Mouse (Mus musculus) lung, postnatal 4 days (tissue): ENCODE data around the gene Dohh.
A peak's percentile ranks its signal among the peaks of the same experiment; 100 is the strongest.

ENCODE experiments used
- DNase-seq, 2 experiments: peaks; one replicate each; pipeline ENCODE4 v3.0.0; 2021

Dohh gene

GRCm38 (mm10) chr10:81405588-81406201 lies 21.5 kb downstream of the Dohh start:
- peak in 1 of 2 experiments; percentile 80 for DNase-seq

GRCm38 (mm10) chr10:81406504-81407440 lies 22.5 kb downstream of the Dohh start:
- no peak for DNase-seq

- DNase-seq: peak; percentile 90
These were observed 23.6 kb downstream of the Dohh start for GRCm38 (mm10) chr10:81407539-81408423.

GRCm38 (mm10) chr10:81408424-81408729 lies 24.1 kb downstream of the Dohh start:
- DNase-seq: no peak

GRCm38 (mm10) chr10:81408871-81409291 lies 24.7 kb downstream of the Dohh start:
- peak; percentile 94 to 96 for DNase-seq

GRCm38 (mm10) chr10:81409330-81409729 lies 25.1 kb downstream of the Dohh start:
- DNase-seq: no peak

- no peak for DNase-seq
These were observed 26.1 kb downstream of the Dohh start for GRCm38 (mm10) chr10:81410350-81410749.

- no peak for DNase-seq
These were observed 26.8 kb downstream of the Dohh start for GRCm38 (mm10) chr10:81410981-81411380.

GRCm38 (mm10) chr10:81411471-81412400 lies 27.5 kb downstream of the Dohh start:
- DNase-seq: peak; percentile 80 to 91

GRCm38 (mm10) chr10:81412586-81413309 lies 28.5 kb downstream of the Dohh start:
- no peak for DNase-seq

GRCm38 (mm10) chr10:81413310-81414261 lies 29.4 kb downstream of the Dohh start:
- DNase-seq: peak; percentile 90 to 93

GRCm38 (mm10) chr10:81414682-81415081 lies 30.5 kb downstream of the Dohh start:
- DNase-seq: peak in 1 of 2 experiments; percentile 57

- DNase-seq: no peak
These were observed 30.9 kb downstream of the Dohh start for GRCm38 (mm10) chr10:81415146-81415545.

GRCm38 (mm10) chr10:81415549-81416310 lies 31.5 kb downstream of the Dohh start:
- no peak for DNase-seq

- peak; percentile 86 to 93 for DNase-seq
These were observed 32.5 kb downstream of the Dohh start for GRCm38 (mm10) chr10:81416581-81417226.

GRCm38 (mm10) chr10:81417227-81418215 lies 33.3 kb downstream of the Dohh start:
- DNase-seq: peak in 1 of 2 experiments; percentile 21
